Mouse (Mus musculus): ENCODE data around the gene Cenpa.

Cenpa gene

DNA sequence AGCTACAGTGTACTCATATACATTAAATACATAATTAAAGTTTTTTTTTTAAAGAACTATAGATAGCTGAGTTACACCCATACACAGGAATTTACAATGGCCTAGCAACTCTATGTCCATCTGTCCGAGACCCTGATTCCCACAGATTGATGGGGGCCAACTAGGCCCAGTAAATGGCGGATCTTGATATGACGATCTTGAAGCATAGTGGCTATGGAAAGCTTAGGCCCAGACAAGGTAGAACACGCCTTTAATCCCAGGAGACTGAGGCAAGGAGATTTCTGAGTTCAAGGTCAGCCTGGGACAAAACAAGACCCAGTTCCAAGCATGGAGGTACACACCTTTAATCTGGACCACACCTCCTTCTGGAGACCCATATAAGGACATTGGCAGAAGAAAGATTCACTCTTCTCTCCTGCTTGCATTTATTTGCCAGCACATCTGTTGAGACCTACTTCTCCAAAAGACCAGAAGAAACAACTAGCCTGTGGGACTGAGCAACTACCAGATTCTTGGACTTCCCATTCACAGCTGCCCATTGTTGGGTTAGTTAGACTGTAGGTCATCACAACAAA is 12.2 kb downstream of the Cenpa start:
- no peak for DNase-seq (ENCODE audit: extremely low spot score)

DNA sequence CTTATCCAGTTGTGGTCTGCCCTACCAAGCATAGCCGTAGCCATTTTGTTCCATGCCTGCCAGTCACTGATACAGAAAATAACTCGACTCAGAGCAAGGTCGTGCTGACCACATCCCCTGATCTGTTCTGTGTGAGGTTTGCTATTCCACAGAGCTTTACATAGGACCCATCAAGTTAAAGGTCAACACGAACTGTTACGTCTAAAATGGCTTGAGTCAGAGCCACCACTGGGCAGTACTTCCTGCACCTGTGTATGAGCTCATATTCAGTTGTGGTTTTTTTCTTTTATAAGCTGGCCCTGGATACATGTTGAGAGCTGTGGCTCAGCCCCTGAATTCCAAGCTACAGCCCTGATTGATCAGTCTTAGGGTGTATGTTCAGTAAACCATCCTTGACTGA is 13.0 kb downstream of the Cenpa start:
- no peak for DNase-seq (ENCODE audit: extremely low spot score)

DNA sequence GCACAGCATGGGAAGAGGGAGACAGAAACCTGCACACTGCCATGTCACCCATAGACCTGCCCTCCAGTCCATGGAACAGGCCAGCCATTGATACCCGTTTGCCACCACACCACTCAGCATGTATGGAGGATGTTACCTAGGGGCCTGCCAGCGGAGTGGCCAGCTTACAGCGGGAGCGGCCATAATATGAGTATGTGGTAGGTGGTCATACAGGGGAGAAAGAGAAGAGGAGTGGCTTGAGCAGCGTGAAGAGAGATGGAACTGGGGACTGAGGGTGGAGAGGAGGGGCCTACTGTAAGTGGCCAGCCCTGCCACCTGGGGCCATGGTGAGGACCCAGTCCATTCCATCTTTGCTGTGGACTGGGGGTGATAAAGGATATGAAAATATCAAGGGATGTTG is 15.4 kb downstream of the Cenpa start:
- DNase-seq (ENCODE audit: extremely low spot score): no peak

DNA sequence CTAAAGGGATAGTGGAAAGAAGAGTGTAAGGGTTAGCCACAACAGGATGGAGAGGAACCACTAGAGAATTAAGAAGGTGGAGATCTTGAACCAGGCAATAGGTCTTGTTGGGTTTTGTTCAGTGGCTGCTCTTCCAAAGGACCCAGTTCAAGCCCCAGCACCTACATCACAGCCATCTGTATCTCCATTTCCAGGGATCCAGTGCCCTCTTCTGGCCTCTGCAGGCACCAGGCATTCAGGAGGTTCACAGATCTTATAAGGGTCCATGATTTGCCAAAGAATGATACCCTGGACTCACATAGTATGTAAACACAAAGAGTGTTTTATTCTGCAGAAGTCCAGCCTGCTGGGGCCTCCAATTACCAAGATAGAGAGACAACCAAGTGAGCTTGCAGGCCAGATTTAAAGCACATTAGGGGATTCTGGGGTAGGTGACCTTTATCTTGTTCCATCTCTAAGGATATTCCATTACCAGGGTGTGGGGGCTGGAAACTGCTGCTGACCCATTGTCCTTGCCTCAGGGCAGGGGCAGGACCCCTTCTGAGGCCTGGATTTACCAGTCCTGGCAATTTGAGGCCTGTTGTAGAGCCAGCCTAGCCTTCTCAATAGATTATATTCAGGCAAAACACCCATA is 16.5 kb downstream of the Cenpa start:
- DNase-seq (ENCODE audit: extremely low spot score): no peak

DNA sequence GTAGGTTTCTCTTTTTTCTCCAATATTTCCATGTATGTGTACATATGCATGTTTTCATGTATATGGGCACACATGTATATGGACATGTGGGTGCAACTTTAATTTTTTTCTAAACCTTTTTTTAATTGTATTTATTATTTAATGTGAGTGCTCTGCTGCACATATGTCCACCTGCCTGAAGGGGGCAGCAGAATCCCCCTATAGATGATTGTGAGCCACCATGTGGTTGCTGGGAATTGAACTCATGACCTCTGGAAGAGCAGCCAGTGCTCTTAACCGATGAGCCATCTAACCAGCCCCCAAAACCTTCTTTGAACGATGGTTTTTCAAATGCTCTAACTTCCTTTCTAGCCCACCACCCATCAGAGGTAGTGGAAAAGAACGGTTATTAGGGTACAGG is 17.4 kb downstream of the Cenpa start:
- no peak for DNase-seq (ENCODE audit: extremely low spot score)

DNA sequence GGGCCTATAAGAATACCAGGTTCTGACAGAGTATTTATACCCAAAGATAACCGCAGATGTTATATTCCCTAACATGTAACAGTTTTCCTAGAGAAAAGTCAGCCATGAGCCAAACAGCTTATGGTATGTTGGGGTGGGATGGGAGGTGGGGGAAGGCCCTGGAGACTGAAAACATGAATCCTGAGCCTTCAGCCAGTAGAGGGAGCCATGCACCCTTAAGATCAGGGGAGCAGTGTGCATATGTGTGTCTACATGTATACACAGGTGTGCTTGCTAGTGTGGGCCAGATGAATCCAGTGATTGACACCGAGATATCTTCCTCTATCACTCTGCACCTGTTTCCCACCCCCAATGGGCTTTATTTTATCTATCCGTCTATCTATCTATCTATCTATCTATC is 20.2 kb downstream of the Cenpa start:
- no peak for DNase-seq (ENCODE audit: extremely low spot score)

DNA sequence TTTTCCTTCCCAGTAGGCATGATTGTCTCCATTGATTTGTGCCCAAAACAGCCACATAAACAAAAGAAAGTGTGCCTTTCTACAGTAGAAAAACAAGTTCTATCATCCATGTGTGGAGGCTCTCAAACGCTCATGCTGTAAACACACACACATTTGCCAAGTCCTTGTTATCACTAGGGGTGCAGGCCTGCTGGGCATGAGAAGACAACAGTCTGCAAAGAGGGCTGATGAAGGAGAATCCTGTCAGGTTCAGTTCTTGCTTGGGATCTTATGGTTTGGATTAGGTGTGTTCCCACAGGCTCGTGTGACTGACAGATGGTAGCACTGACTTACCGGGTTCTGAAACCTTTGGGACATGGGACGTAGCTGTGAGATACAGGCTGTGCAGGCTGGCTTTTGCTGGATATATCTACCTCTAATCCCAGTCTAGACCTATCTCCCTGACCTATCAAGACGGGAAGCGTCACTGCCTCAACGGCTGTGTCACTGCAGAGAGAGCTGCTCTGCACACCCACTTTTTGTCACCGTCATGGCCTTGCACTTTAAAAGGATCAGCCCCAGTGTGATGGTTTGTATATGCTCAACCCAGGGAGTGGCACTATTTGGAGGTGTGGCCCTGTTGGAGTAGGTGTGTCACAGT is 33.9 kb downstream of the Cenpa start:
- no peak for DNase-seq (ENCODE audit: extremely low spot score)

DNA sequence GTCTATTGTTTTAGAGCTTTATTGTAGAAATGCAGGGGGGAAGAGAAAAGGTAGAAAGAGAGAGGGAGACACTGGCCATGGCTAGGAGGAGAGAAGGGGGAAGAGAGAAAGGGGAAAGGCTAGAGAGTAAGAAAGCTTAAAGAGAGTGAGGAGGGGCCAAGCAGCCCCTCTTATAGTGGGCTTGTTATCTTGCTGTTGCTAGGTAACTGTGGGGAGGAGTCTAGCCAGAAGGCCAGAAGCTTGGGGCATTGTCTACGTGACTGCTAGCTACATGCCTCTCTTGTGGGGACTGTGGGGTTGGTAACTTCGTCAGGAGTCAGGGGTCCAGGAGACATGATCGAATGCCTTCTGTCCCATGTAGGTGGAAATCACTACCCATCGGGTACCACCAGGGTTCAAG is 34.8 kb downstream of the Cenpa start:
- peak; percentile 34 for DNase-seq (ENCODE audit: extremely low spot score)

DNA sequence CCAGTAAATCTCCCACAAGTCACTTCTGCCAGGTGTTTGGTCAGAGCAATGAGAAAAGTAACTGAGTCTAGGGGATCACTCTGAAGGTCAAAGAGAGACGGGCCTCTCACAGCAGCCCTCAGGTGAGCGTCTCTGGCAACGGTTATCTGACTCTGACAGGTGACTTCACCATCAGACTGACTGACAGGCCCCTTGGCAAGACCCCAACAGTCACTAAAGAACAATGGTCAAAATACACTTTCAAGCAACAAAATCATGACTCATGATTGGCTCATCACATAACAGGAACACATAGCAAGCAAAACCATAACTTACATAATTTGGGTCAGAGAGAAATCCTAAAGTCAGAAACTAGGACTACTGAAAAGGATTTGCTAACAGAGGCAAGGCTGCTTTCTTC is 35.3 kb downstream of the Cenpa start:
- DNase-seq (ENCODE audit: extremely low spot score): no peak

DNA sequence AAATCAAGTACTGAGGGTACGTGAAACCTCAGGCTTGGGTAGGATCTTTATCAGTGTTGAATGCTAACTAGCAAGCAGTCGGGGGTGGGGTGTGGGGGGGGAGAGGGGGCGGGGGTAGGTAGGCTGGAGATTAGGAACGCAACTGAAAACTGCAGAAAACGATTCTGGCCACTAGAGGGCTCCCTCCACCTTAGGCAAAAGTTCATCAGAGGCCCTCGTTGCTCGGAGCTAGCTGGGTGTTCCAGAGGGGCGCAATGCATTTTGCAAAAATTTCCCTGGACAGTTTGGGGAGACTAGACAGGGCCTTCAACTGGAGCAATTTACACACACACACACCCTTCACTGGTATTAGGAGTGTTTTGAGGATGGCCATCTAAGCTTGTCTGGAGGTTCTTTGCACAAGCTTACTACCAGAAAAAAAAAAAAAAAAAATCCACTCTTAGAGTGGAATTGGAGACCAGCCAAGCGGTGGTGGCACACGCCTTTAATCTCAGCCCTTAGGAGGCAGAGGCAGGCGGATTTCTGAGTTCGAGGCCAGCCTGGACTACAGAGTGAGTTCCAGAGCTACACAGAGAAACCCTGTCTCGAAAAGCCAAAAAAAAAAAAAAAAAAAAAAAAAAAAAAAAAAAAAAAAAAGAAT is 43.3 kb downstream of the Cenpa start:
- DNase-seq (ENCODE audit: extremely low spot score): peak; percentile 87

DNA sequence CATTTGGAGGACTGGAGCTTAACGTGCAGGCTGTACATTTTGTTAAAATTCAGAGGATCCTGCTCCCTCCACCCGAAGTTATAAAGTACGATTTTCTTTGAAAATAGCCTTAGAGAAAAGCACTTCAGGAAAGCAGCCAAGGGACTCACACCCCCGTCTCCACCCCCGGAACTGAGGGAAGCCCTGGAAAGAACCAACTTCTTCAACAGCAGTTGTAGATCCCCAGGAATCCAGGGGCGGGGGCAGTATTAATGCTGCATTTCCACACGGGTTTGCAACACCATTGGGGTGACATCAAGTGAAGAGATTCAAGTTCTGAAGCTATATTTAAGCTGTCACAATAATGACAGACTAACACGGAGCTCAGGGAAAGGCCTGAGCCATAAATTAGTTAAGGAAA is 43.9 kb downstream of the Cenpa start:
- peak; percentile 17 for DNase-seq (ENCODE audit: extremely low spot score)

DNA sequence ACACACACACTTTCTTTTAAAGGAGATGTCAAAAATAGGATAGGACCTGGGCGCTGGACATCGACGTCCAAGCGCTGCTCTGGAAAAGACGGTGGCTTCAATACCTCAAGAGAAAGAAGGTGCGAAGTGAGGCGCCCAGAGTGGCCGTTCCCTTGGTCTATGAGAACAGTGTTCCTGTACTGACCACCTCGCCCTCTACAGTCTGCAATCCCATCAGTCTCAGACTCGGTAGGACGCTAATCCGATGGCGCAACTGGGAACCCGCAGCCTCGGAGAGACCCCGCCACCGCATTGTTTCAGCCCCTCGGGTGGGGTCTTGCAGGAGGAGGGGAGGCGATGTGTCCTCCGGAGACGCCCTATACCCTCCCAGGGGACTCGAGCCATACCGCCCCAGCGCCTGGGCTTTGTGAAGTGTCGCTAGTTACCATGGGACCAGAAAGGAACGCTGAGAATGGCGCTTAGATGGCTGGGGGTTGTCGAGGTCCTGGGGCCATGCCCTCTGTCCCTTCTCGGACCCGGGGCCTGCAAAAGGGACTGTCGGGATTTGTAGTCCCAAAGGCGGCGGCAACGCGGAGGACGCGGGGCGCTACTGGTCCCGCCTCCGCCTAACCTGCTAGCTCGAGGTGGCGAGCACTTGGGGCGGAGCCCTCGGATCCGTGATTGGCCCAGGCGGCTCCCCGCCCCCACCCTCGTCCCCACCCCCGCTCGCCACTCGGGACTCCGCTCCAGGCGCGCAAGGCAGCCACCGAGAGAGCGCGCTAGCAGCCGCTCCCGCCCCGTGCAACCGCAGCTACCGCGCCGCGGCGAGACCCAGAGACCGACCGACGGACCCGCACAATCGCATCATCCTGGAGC is 44.8 kb downstream of the Cenpa start, which contains the start of gene Dpysl5:
Dpysl5 (plus strand) TSS at position 418 of the 855 bp plus-strand sequence.
- DNase-seq (ENCODE audit: extremely low spot score): peak; percentile 94

DNA sequence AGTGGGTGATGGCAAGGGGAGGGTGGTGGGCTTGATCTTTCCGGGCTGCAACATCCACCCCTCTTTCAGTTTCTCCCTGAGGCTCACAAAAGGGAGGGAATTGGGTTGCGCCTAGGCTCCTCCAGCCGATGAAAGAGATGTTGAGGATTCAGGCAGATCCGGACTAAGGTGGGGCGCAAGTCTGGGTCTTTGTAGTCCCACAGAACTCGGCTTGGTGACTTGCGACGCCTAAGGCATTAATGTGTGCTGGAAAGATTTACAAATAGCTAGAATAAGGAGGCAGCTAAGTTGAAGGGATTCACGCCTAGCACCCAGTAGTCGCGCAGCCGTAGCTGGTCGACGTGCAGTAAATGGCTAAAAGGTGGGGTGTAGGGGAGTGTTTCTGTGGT is 45.4 kb downstream of the Cenpa start:
- no peak for DNase-seq (ENCODE audit: extremely low spot score)

DNA sequence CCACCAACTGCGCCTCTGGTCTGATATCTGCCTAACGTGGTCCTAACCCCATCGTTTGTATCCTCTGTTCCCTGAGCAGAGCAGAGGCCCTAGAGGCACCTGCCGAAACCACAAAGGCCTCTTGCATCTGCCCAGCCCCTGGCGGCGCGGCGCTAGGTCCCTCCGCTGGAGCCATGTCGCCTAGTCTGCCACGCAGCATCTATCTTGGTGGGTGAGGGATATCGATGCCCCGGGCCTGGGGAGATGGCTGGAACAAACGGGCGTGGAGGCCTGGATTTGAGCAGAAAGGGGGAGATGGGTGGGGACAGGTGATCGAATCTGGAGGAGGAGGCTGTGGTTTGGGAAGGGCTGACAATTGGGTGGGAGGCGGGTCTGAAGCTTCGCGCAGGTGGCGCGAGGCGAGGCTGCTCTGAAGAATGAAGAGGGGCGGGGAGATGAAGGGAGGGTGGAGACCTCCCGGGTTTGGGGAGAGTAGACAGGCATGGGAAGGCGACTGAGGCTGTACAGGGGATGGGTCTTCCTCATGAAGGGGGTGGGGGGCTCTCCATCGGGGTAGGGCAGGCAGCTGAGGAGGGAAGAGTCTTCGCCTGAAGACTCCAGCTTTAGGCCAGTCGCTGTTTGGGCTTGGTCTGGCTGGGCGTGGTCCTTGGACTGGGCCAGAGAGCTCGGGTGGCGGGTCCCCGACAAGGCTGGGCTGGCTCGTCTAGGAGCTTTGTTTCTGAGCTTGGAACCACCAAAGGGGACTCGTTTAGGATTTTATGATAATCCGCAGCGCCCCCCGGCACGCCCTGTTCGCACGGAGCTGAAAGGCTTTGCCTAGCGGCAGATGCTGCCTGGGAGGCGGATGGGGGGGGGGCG is 46.1 kb downstream of the Cenpa start:
- peak; percentile 67 for DNase-seq (ENCODE audit: extremely low spot score)

DNA sequence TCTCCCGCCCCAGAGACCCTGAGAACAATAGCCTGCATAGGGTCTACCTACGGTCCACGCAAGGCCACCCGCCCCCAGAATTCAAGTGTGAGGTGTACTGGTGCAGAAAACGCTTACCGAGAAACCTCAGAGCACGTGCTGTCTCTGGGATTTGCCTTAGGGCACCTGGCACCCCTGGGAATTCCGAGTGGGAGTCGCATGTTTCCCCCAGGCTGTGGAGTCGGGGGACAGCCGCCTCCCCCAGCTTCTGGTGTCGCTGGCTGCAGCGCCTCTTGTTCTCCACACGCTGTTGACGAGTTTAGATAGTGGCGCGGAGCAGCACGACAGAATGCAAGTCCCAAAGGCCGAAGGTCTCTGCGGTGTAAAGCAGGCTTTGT is 46.7 kb downstream of the Cenpa start:
- peak; percentile 61 for DNase-seq (ENCODE audit: extremely low spot score)

DNA sequence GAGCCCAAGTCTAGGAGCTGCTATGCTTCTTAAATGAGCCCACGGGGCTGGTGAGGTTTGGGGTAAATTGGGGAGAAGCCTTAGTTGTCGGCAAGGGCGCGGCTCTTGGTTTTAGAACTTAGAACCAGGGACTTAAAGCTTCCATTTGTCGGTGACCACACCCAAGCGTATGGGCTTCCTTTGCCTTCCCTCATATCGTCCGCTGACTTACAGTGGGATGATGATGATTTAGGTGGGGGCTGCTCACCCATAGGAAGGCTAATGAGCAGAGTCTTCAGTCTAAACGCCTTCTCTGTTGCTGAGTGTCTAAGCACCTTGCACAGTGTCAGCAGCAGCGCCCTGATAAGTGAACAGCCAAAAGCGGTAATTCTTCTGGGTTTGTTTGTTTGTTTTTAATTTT is 47.1 kb downstream of the Cenpa start:
- no peak for DNase-seq (ENCODE audit: extremely low spot score)

DNA sequence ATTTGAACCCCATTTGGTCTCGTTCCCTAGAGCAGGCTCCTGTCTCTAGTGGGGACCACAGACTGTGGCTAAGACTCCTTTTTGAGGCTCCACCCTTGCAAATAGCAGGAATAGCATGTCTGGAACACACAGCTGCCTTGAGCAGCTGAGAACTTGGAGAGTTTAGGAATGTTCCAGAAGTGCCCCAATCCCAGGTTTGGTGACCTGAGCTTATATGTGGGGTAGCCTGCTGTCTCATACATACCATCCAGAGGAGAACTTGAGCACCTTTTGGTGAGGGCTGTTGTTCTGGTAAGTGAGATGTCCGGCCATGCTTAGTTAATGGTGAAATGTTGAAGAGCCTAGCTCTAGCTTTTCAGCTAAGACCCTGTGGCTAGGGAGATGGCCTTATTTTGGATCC is 49.7 kb downstream of the Cenpa start:
- DNase-seq (ENCODE audit: extremely low spot score): no peak

DNA sequence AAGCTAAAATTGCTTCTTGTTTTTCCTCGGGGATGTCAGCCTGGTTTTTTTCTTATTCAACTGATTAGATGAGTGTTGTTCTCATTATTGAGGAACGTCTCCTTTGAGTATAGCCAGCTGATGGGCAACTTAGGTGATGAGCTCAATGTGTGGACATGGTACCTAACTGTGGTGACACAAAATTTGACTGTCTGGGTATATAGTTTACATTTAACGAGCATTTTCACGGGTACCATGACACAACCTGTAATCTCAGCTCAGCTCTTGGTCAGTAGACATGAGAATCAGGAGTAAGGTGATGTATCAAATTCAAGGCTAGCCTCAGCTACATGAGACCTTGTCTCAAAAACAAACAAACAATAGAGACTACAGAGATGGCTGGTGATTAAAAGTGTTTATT is 50.9 kb downstream of the Cenpa start:
- DNase-seq (ENCODE audit: extremely low spot score): no peak

DNA sequence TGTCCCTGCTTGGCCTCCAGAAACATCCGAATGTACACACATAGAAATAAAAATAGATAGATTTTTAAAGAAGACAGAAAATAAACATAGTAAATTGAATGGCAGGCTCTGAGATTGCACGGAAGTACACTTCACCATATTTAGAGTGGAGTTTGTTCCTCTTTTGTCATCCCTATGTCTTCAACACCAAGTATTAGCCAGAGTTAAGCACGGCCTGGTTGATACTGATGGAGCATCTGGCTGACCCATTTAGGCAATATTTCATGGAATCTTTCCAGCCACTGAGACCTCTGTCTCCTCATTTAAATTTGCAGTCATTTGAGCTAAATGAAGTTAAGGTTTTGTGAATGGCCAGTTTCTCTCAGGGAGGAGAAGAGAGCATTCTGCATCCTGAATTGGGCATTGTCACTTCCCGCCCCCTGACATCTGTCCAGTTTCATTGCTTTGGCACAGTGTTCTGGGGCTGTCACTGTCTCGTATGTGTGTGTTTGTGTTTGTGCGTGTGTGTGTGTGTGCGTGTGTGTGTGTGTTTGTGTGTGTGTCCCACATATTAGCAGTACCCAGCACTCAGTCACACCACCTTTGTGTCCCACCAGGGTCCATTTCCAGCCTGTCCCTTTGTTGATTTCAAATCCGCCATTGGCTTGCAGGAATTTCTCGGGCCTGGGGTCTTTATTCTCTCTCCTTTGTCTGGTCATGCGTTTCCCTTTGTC is 51.6 kb downstream of the Cenpa start:
- DNase-seq (ENCODE audit: extremely low spot score): peak; percentile 62

DNA sequence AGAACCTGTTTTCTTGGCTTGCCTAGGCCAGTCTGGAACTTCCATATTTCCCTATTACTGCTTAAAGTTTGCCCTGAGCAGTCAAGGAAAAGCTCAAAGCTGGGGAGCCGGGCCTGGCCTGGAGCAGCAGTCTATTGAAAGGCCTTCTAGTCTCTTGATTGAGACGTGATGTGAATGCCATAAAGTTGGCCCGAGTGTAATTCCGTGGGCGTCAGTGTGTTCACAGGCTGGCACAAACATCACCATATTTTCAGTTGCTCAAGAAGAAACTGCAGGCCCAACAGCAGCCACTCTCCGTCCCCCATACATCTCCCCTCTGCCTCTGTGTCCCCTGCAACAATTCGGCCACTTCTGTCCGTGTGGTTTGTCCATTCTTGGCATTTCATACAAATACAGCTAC is 55.4 kb downstream of the Cenpa start:
- DNase-seq (ENCODE audit: extremely low spot score): no peak

All from embryo, embryonic 9.5 days (tissue).